Comparison of ENCODE assay signal across 8 mouse cellular contexts in genomic region chr10:85916498-85917309, GRCm38 (mm10). TPM values are rescaled to one million over a fixed set of nuclear protein-coding genes. Genes with fewer than 3 reads are reported as not detected.
A peak's percentile ranks its signal among the peaks of the same experiment; 100 is the strongest.
DNase-seq lines count a peak whose midpoint lies in the region; ATAC-seq and TF ChIP-seq lines count a peak whose summit lies in the region.

Gene Prdm4, minus strand, starts transcription at chr10:85917142.

- peak; percentile 99 for DNase-seq in 3T3-L1 (ENCODE audit: low read depth, low spot score)
- DNase-seq in adrenal gland, postnatal 4 days (ENCODE audit: low spot score in 2 of 2), result peak; percentile 88 to 90
- DNase-seq in embryonic facial prominence, embryonic 14.5 days (ENCODE audit: low spot score), result peak; percentile 99
- DNase-seq in heart, adult 2 months, result peak; percentile 96 to 99
- DNase-seq in kidney, adult 8-10 months, result peak; percentile 97 to 98
- DNase-seq in spleen, postnatal 10 days (ENCODE audit: low spot score in 2 of 2), result peak; percentile 83 to 97

- no peak for TF ChIP-seq POLR2A in heart, adult 2 months (IDR thresholded peaks at IDR 0.05; ENCODE audit: insufficient read depth, low read depth, low read length)

- under 1% methylated on average over 23 of the region's 90 CpGs for WGBS in embryonic facial prominence, embryonic 14.5 days
- WGBS in heart, adult 2 months, result under 1% methylated on average over 89 of the region's 90 CpGs
- WGBS in limb, embryonic 13.5 days, result under 1% methylated on average over 87 of the region's 90 CpGs
- under 1% methylated on average over 89 of the region's 90 CpGs for WGBS in midbrain, embryonic 16.5 days

- peak within 1 kb of the TSS; percentile 98 for H3K4me3 ChIP-seq in embryonic facial prominence, embryonic 14.5 days (ENCODE audit: low read depth, low read length)
- H3K4me3 ChIP-seq in heart, adult 2 months, result peak within 1 kb of the TSS; percentile 77
- H3K4me3 ChIP-seq in limb, embryonic 13.5 days, result peak within 1 kb of the TSS; percentile 75
- peak within 1 kb of the TSS; percentile 96 for H3K4me3 ChIP-seq in midbrain, embryonic 16.5 days (ENCODE audit: low read depth, low read length)

- no peaks in the 10 kb centered on the region for H3K9me3 ChIP-seq in embryonic facial prominence, embryonic 14.5 days (ENCODE audit: control insufficient read depth, low read length)
- H3K9me3 ChIP-seq in limb, embryonic 13.5 days, result no peaks in the 10 kb centered on the region
- no peaks in the 10 kb centered on the region for H3K9me3 ChIP-seq in midbrain, embryonic 16.5 days (replicated peaks; ENCODE audit: control insufficient read depth, low read length, poor library complexity, severe bottlenecking)

- H3K27me3 ChIP-seq in embryonic facial prominence, embryonic 14.5 days (replicated peaks; ENCODE audit: control insufficient read depth, insufficient read depth, low read length), result no peaks in the 10 kb centered on the region
- H3K27me3 ChIP-seq in heart, adult 2 months (ENCODE audit: control insufficient read depth, insufficient read depth, low read length), result no peaks in the 10 kb centered on the region
- H3K27me3 ChIP-seq in limb, embryonic 13.5 days, result no peaks in the 10 kb centered on the region
- H3K27me3 ChIP-seq in midbrain, embryonic 16.5 days (ENCODE audit: control insufficient read depth, insufficient read depth, low read depth, low read length), result no peaks in the 10 kb centered on the region; the same call in none of the 2 replicates

- H3K9ac ChIP-seq in embryonic facial prominence, embryonic 14.5 days (ENCODE audit: low read depth, low read length), result peak within 1 kb of the TSS; percentile 91
- peak within 1 kb of the TSS; percentile 99 for H3K9ac ChIP-seq in heart, adult 2 months (ENCODE audit: low read depth, low read length)
- H3K9ac ChIP-seq in limb, embryonic 13.5 days, result peak within 1 kb of the TSS; percentile 86
- peak within 1 kb of the TSS; percentile 86 for H3K9ac ChIP-seq in midbrain, embryonic 16.5 days (ENCODE audit: low read depth, low read length)

- H3K27ac ChIP-seq in embryonic facial prominence, embryonic 14.5 days (replicated peaks; ENCODE audit: low read depth, low read length), result peak within 1 kb of the TSS; percentile 84
- peak within 1 kb of the TSS; percentile 83 for H3K27ac ChIP-seq in heart, adult 2 months
- peak within 1 kb of the TSS; percentile 73 for H3K27ac ChIP-seq in limb, embryonic 13.5 days
- H3K27ac ChIP-seq in midbrain, embryonic 16.5 days (ENCODE audit: low read length), result peak within 1 kb of the TSS; percentile 79

- ATAC-seq in embryonic facial prominence, embryonic 14.5 days (ENCODE audit: low read depth), result peak; percentile 100
- ATAC-seq in limb, embryonic 13.5 days (ENCODE audit: low FRiP score, low read depth), result peak; percentile 99
- peak; percentile 100 for ATAC-seq in midbrain, embryonic 16.5 days

- peak; percentile 71; the same call in 1 of the 2 replicates for TF ChIP-seq EP300 in heart, adult 2 months (IDR thresholded peaks at IDR 0.05; ENCODE audit: insufficient read depth, low read depth, low read length)

- H3K4me2 ChIP-seq in embryonic facial prominence, embryonic 14.5 days (ENCODE audit: low read depth, low read length), result peak within 1 kb of the TSS; percentile 67
- H3K4me2 ChIP-seq in limb, embryonic 13.5 days (replicated peaks), result peak within 1 kb of the TSS; percentile 79
- peak within 1 kb of the TSS; percentile 89 for H3K4me2 ChIP-seq in midbrain, embryonic 16.5 days (ENCODE audit: low read length)

- H3K36me3 ChIP-seq in embryonic facial prominence, embryonic 14.5 days (ENCODE audit: control insufficient read depth, insufficient read depth, low read length), result peaks cover 27% of the 10 kb centered on the region
- H3K36me3 ChIP-seq in heart, adult 2 months (ENCODE audit: control insufficient read depth, insufficient read depth, low read length), result peaks cover 12% of the 10 kb centered on the region
- H3K36me3 ChIP-seq in limb, embryonic 13.5 days, result peaks cover 26% of the 10 kb centered on the region
- peaks cover 11% of the 10 kb centered on the region for H3K36me3 ChIP-seq in midbrain, embryonic 16.5 days (ENCODE audit: control insufficient read depth, insufficient read depth, low read length)

- H3K79me2 ChIP-seq in heart, adult 2 months (replicated peaks; ENCODE audit: control insufficient read depth, insufficient read depth, low read length), result peaks cover 3% of the 10 kb centered on the region; the same call in 1 of the 2 replicates

- TF ChIP-seq CTCF in heart, adult 2 months (IDR thresholded peaks at IDR 0.05), result peak; percentile 65

- peaks cover 10% of the 10 kb centered on the region; the same call in 1 of the 2 replicates for H3K4me1 ChIP-seq in embryonic facial prominence, embryonic 14.5 days (ENCODE audit: control insufficient read depth, insufficient read depth, low read length)
- peaks cover 2% of the 10 kb centered on the region for H3K4me1 ChIP-seq in heart, adult 2 months (ENCODE audit: control insufficient read depth, insufficient read depth, low read length)
- peaks cover 19% of the 10 kb centered on the region for H3K4me1 ChIP-seq in limb, embryonic 13.5 days
- peaks cover 15% of the 10 kb centered on the region for H3K4me1 ChIP-seq in midbrain, embryonic 16.5 days (ENCODE audit: control insufficient read depth, insufficient read depth, low read length)

- intact Hi-C loops in heart, adult 2 months (cut with DNase I), result loop anchor here (2.0 kb wide), 1 partner anchor 40 kb away; the partner anchor contains the start of gene Rtcb

RNA-seq across cellular contexts. Expression of gene Prdm4, which starts in this region (rescaled TPM):
- total RNA-seq in adrenal gland, postnatal 4 days (2021), result 10 to 100 TPM; 23.4 to 23.9 TPM
- 20.8 and 22.3 TPM in 2 replicates for polyA plus RNA-seq in embryonic facial prominence, embryonic 14.5 days (2014; fragmentation: Nextera tagmentation; extraction: Ambion mirVana)
- total RNA-seq in heart, adult 2 months (2021), result 10 to 100 TPM; 10.6 to 11.6 TPM
- 12.7 and 20.6 TPM in 2 replicates for polyA plus RNA-seq in heart, adult 2 months (2012; rRNA removed)
- polyA plus RNA-seq in limb, embryonic 13.5 days (2015; fragmentation: Nextera tagmentation; extraction: Ambion mirVana), result 18.3 and 19.1 TPM in 2 replicates
- 20.3 and 21.7 TPM in 2 replicates for polyA plus RNA-seq in midbrain, embryonic 16.5 days (2015; fragmentation: Nextera tagmentation; extraction: Ambion mirVana)

Comparison
In these comparisons a context has a peak if more than half of its experiments do, and no peak if none do; other contexts are left out.
1. Peak in every context shown above with its lines: DNase-seq, ATAC-seq, H3K4me3 ChIP-seq and H3K27ac ChIP-seq.